Mouse (Mus musculus) adrenal gland, adult 2 months (tissue): ENCODE data around the gene Gm47996. TPM values are rescaled to one million over a fixed set of nuclear protein-coding genes. Genes with fewer than 3 reads are reported as not detected.

Experiments used
- DNase-seq: peaks from one replicate; pipeline ENCODE4 v3.0.0; 2021
- polyA plus RNA-seq: library from polyadenylated mRNA; depleted of rRNA; stranded (reverse); fragments of >200 nt; gene quantifications from 2 replicates; pipeline ENCODE4 v1.2.3, GENCODE M21; 2012; rRNA removed
- total RNA-seq, 2 experiments: library from RNA; stranded (reverse); gene quantifications; 2 replicates each; pipeline ENCODE4 v1.2.3; 2021

Gene Gm47996
- total and polyA plus RNA-seq, 3 experiments, result not detected

DNA sequence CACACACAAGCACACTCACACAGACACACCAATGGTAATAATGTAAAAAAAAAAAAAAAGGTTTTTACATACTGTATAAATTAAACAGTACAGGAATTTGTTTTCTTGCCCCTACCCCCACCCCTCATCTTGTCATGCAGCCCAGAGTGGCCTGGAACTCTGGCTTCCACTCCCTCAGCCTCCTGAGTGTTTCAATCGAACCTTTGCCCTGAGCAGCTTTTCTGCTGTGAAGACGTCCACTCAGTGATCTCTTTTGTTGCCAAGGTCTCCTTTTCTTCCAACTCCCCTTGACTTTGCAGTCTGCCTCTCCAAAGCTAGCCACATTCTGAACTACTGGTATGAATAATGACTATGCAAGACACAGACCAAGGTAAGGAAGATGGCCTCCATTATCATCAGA is 35.9 kb downstream of the Gm47996 start:
- no peak for DNase-seq

DNA sequence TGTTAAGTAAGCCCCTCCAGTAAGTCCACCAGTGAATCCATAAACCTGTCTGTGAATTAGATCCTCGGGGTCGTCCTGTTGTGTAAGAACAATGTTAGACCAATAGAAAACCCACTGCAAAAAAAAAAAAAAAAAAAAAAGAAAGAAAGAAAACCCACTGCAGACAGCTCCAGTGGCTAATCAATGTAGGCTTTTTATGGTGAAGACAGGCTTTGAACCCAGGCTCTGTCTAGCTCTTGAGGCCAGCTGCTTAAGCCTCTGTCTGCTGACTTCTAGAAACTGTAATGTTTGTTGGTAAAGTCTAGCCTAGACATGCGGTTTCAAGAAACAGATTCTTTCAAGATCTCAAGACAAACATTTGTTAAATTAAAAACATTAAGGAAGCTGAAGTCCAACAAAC is 40.2 kb downstream of the Gm47996 start:
- no peak for DNase-seq

DNA sequence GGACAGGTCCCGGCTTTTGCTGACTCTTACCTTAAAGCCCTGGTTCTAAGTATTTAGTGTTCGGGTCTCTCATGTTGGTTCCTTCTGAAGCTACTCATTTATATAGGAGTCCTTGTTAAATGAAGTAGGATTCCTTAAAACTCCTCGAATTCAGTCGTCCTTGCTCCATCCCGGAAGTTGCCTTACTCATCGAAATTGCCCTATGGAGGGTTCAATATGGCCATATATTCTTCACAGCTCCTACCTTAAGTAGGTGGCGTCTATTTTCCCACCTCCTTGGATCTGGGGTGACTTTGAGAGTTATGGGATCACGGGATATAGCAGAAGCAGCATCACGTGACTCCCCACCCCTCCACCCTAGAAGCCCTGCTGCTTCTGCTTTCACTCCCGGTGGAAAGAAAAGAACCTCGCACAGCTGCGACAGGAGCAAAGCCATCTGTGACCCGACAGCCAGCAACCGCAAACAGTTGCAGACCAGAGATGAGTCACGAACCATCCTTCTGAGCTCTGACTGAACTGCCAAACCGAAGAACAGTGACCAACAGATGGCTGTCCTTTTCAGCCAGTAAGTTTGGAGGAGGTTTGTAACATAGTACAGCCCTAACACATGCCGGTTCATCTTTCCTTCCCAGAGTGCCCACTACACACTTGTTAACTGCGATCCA is 40.7 kb downstream of the Gm47996 start:
- peak; percentile 70 for DNase-seq

- DNase-seq, result no peak
Measured at GRCm38 (mm10) chr1:151251194-151252010, 41.5 kb downstream of the Gm47996 start.

- DNase-seq, result no peak
Measured at GRCm38 (mm10) chr1:151255422-151255821, 45.5 kb downstream of the Gm47996 start.

- peak; percentile 23 for DNase-seq
Measured at GRCm38 (mm10) chr1:151258090-151258954, 48.4 kb downstream of the Gm47996 start.

GRCm38 (mm10) chr1:151259061-151259460 is 49.1 kb downstream of the Gm47996 start:
- no peak for DNase-seq

Other genes starting within 250 kb of the Gm47996 start
- 1 to 10 TPM in 1 of 2 experiments, under 1 TPM in 1; 0.84 to 3.2 TPM for gene Hmcn1, start 216.7 kb upstream of the Gm47996 start, total RNA-seq
- 0.16 and 0.21 TPM in 2 replicates for gene Hmcn1, start 216.7 kb upstream of the Gm47996 start, polyA plus RNA-seq
- not detected for gene Gm47985, start 27.6 kb upstream of the Gm47996 start, total RNA-seq
- not detected in 2 replicates for gene Gm47985, start 27.6 kb upstream of the Gm47996 start, polyA plus RNA-seq
- gene Gm8947, start 17.8 kb upstream of the Gm47996 start, total RNA-seq, result not detected
- not detected in 2 replicates for gene Gm8947, start 17.8 kb upstream of the Gm47996 start, polyA plus RNA-seq
- gene Gm47995, start 11.7 kb upstream of the Gm47996 start, total RNA-seq, result not detected
- gene Gm47995, start 11.7 kb upstream of the Gm47996 start, polyA plus RNA-seq, result not detected in 2 replicates
- gene 3110040M04Rik, start 6.0 kb upstream of the Gm47996 start, total RNA-seq, result not detected
- not detected in 2 replicates for gene 3110040M04Rik, start 6.0 kb upstream of the Gm47996 start, polyA plus RNA-seq
- 100 to 1,000 TPM; 125 to 194 TPM for gene Ivns1abp, start 134.3 kb downstream of the Gm47996 start, total RNA-seq
- 20.5 and 31.1 TPM in 2 replicates for gene Ivns1abp, start 134.3 kb downstream of the Gm47996 start, polyA plus RNA-seq
- gene Swt1, start 218.3 kb downstream of the Gm47996 start, total RNA-seq, result 10 to 100 TPM; 18.6 to 33.2 TPM
- 1.6 and 3.1 TPM in 2 replicates for gene Swt1, start 218.3 kb downstream of the Gm47996 start, polyA plus RNA-seq
- gene Trmt1l, start 218.4 kb downstream of the Gm47996 start, total RNA-seq, result 10 to 100 TPM; 24.8 to 35.1 TPM
- 18.2 and 20.5 TPM in 2 replicates for gene Trmt1l, start 218.4 kb downstream of the Gm47996 start, polyA plus RNA-seq